ENCODE assay signal across 10 mouse cellular contexts in the genomic region with DNA sequence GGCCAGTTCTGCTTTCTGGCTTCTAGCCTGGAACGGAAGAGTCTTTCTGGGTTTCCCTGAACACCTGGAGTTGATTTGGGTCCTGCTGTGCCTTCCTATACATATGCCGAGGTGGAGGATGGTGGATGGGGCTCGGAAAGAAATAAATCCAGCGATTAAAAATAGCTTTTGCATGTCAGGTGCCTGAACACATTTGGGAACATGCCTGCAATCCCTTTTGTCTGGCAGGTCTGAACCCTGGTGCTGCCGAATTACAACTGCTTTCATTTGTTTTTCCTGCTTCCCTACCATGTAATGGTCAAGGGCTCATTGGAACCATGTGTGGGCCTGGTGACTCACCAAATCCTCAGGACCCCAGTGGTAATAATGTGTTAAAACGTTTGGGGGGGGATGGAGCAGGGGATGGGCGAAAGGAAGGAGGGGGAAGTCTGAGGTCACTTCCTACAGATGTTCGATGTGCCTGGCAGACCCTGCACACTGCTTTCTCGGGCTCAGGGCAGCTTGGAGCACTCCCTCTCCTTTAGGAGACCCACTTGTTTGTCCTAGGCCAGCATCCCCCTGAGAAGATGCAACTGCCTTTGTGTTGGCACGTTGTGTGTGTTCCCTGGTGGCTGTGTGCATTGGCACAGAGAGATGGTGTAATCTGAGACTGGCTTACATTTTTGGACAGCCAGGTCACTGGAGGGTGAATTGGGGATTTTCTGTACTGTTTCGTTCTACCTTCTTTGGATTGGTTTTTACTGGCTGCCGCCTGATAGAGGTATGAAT.
DNase-seq lines count a peak whose midpoint lies in the region; ATAC-seq and TF ChIP-seq lines count a peak whose summit lies in the region.
"Had no signal": no experiment of that assay in that cellular context is flagged by ENCODE, and none has a peak within 500 bp of the region (broad histone marks: within the 10 kb centered on the region; RNA-seq: fewer than 3 reads in every experiment).

No protein-coding gene starts in this region.

- no peaks in the 10 kb centered on the region for H3K36me3 ChIP-seq in heart, embryonic 10.5 days
- no peaks in the 10 kb centered on the region for H3K36me3 ChIP-seq in megakaryocyte, embryonic 14.5 days (replicated peaks; ENCODE audit: low read length)
- H3K36me3 ChIP-seq in embryonic facial prominence, embryonic 15.5 days, result no peaks in the 10 kb centered on the region
- no peaks in the 10 kb centered on the region for H3K36me3 ChIP-seq in myocyte (ENCODE audit: control insufficient read depth, insufficient read depth)
- H3K36me3 ChIP-seq: liver, embryonic 15.5 days had no signal

- H3K4me2 ChIP-seq in embryonic facial prominence, embryonic 15.5 days (replicated peaks), result 0 out of 2 replicates have a peak overlapping the region, but pooled peaks have one; percentile 15
- H3K4me2 ChIP-seq in myocyte (ENCODE audit: low read depth), result peak overlapping the region; percentile 77
- H3K4me2 ChIP-seq: liver, embryonic 15.5 days had no signal

- H3K27me3 ChIP-seq in heart, embryonic 10.5 days (ENCODE audit: insufficient read depth, poor library complexity, severe bottlenecking), result no peaks in the 10 kb centered on the region
- peaks cover 37% of the 10 kb centered on the region for H3K27me3 ChIP-seq in megakaryocyte, embryonic 14.5 days (replicated peaks)
- no peaks in the 10 kb centered on the region for H3K27me3 ChIP-seq in embryonic facial prominence, embryonic 15.5 days
- no peaks in the 10 kb centered on the region for H3K27me3 ChIP-seq in myocyte (ENCODE audit: control insufficient read depth, insufficient read depth, insufficient read length)
- H3K27me3 ChIP-seq: liver, embryonic 15.5 days had no signal

- H3K4me1 ChIP-seq in heart, embryonic 10.5 days, result peaks cover 49% of the 10 kb centered on the region
- H3K4me1 ChIP-seq in megakaryocyte, embryonic 14.5 days, result peaks cover 7% of the 10 kb centered on the region; the same call in 1 of the 2 replicates
- peaks cover 58% of the 10 kb centered on the region for H3K4me1 ChIP-seq in embryonic facial prominence, embryonic 15.5 days

- H3ac ChIP-seq in myocyte (ENCODE audit: control insufficient read depth, insufficient read length), result no peak overlapping the region

- H3K9ac ChIP-seq in embryonic facial prominence, embryonic 15.5 days, result no peak overlapping the region
- H3K9ac ChIP-seq: liver, embryonic 15.5 days had no signal

- H3K79me2 ChIP-seq in myocyte (ENCODE audit: control insufficient read depth, insufficient read depth), result peaks cover 66% of the 10 kb centered on the region

- intact Hi-C loops in heart, postnatal 10 days (cut with DNase I), result no loop called here

- H3K27ac ChIP-seq in heart, embryonic 10.5 days, result peak overlapping the region; percentile 72
- peak overlapping the region; percentile 78 for H3K27ac ChIP-seq in embryonic facial prominence, embryonic 15.5 days (replicated peaks)
- H3K27ac ChIP-seq: liver, embryonic 15.5 days had no signal

- H3K4me3 ChIP-seq in heart, embryonic 10.5 days, result no peak overlapping the region
- H3K4me3 ChIP-seq in megakaryocyte, embryonic 14.5 days (replicated peaks), result peak overlapping the region; percentile 19
- H3K4me3 ChIP-seq in embryonic facial prominence, embryonic 15.5 days (replicated peaks), result no peak overlapping the region
- H3K4me3 ChIP-seq in myocyte, result no peak overlapping the region
- H3K4me3 ChIP-seq: liver, embryonic 15.5 days had no signal

- no peak for TF ChIP-seq POLR2A in myocyte (IDR thresholded peaks at IDR 0.05; ENCODE audit: insufficient read length, low read depth)

- H3K9me3 ChIP-seq in heart, embryonic 10.5 days, result no peaks in the 10 kb centered on the region
- H3K9me3 ChIP-seq in megakaryocyte, embryonic 14.5 days, result no peaks in the 10 kb centered on the region
- no peaks in the 10 kb centered on the region for H3K9me3 ChIP-seq in embryonic facial prominence, embryonic 15.5 days (replicated peaks)
- H3K9me3 ChIP-seq: liver, embryonic 15.5 days had no signal

- ATAC-seq in megakaryocyte, adult 5-6 weeks (ENCODE audit: poor library complexity, severe bottlenecking), result no peak
- peak; percentile 66 for ATAC-seq in embryonic facial prominence, embryonic 15.5 days (ENCODE audit: insufficient number of reproducible peaks, low FRiP score, low TSS enrichment, low read depth)

- WGBS in heart, embryonic 10.5 days, result 49% methylated on average over 12 of the region's 12 CpGs
- 23% methylated on average over 12 of the region's 12 CpGs for WGBS in embryonic facial prominence, embryonic 15.5 days

- DNase-seq in heart, embryonic 10.5 days (ENCODE audit: low spot score), result no peak
- DNase-seq in heart, postnatal 10 days, result no peak
- no peak for DNase-seq in right cerebral cortex, postnatal 4 days
- no peak for DNase-seq in kidney, adult 11 months
- DNase-seq: kidney, adult 18-20 months had no signal

TF ChIP-seq in myocyte, 11 proteins besides CTCF, POLR2A, EP300 and RAD21:
- TF ChIP-seq CEBPB (IDR thresholded peaks at IDR 0.05; ENCODE audit: insufficient read depth, poor library complexity, severe bottlenecking) (no peak), E2F4 (IDR thresholded peaks at IDR 0.05; ENCODE audit: insufficient read depth) (no peak), MYOD1 (IDR thresholded peaks at IDR 0.05; ENCODE audit: control insufficient read depth in 1 of 3, insufficient read length in 2 of 3, low read depth in 2 of 3) (no peak), REST (IDR thresholded peaks at IDR 0.05; ENCODE audit: insufficient read depth, insufficient read length) (no peak), TCF3 (IDR thresholded peaks at IDR 0.05; ENCODE audit: insufficient read length, low read depth) (no peak), MYOG (IDR thresholded peaks at IDR 0.05; ENCODE audit: control insufficient read depth in 1 of 3, insufficient read depth in 1 of 3, insufficient read length in 2 of 3, low read depth in 2 of 3) (no peak)
